Mouse (Mus musculus) thymus, postnatal 10 days (tissue): ENCODE measurements around the gene Stom.

Source experiments
- DNase-seq, 2 experiments: peaks; one replicate each; pipeline ENCODE4 v3.0.0; 2021; ENCODE audit warnings: low spot score in 2 of 2

Stom gene

GRCm38 (mm10) chr2:35320399-35320798, 16.4 kb downstream of the Stom start:
- no peak for DNase-seq

- no peak for DNase-seq
Measured at GRCm38 (mm10) chr2:35318405-35318804, 18.4 kb downstream of the Stom start.

GRCm38 (mm10) chr2:35317604-35318003, 19.2 kb downstream of the Stom start:
- DNase-seq: no peak

- DNase-seq: no peak
Measured at GRCm38 (mm10) chr2:35314300-35314699, 22.5 kb downstream of the Stom start.

- DNase-seq: no peak
Measured at GRCm38 (mm10) chr2:35309906-35310493, 26.8 kb downstream of the Stom start.

- no peak for DNase-seq
Measured at GRCm38 (mm10) chr2:35308166-35308565, 28.6 kb downstream of the Stom start.

GRCm38 (mm10) chr2:35302049-35302885, 34.5 kb downstream of the Stom start:
- no peak for DNase-seq

GRCm38 (mm10) chr2:35299437-35299836, 37.3 kb downstream of the Stom start:
- no peak for DNase-seq

GRCm38 (mm10) chr2:35297703-35298332, 39.0 kb downstream of the Stom start:
- DNase-seq: peak; percentile 65 to 85

GRCm38 (mm10) chr2:35293291-35293690, 43.5 kb downstream of the Stom start:
- no peak for DNase-seq

GRCm38 (mm10) chr2:35292700-35293099, 44.1 kb downstream of the Stom start:
- no peak for DNase-seq

- DNase-seq: peak in 1 of 2 experiments; percentile 65
Measured at GRCm38 (mm10) chr2:35291856-35292255, 44.9 kb downstream of the Stom start.

- DNase-seq: peak; percentile 61 to 82
Measured at GRCm38 (mm10) chr2:35288758-35289635, 47.8 kb downstream of the Stom start.

- DNase-seq: no peak
Measured at GRCm38 (mm10) chr2:35287017-35287620, 49.7 kb downstream of the Stom start.

- no peak for DNase-seq
Measured at GRCm38 (mm10) chr2:35285209-35285608, 51.6 kb downstream of the Stom start.

GRCm38 (mm10) chr2:35283997-35284396, 52.8 kb downstream of the Stom start:
- no peak for DNase-seq

- peak in 1 of 2 experiments; percentile 34 for DNase-seq
Measured at GRCm38 (mm10) chr2:35282214-35282613, 54.6 kb downstream of the Stom start.

GRCm38 (mm10) chr2:35280001-35280400, 56.8 kb downstream of the Stom start:
- DNase-seq: no peak

GRCm38 (mm10) chr2:35278371-35279210, 58.2 kb downstream of the Stom start:
- no peak for DNase-seq

- no peak for DNase-seq
Measured at GRCm38 (mm10) chr2:35277686-35278085, 59.1 kb downstream of the Stom start.
